Mouse (Mus musculus) cerebellum, adult 8-10 months (tissue): ENCODE data around the gene Arl4d.
"Not testable (repeated sequence)": the region's sequence is repeated elsewhere in the genome, so short reads cannot be mapped to it uniquely, and the experiment has no call there.

ENCODE experiments used
- DNase-seq: peaks from one replicate; pipeline ENCODE4 v3.0.0; 2022

Gene Arl4d

GRCm38 (mm10) chr11:101646283-101646794 is 19.0 kb upstream of the Arl4d start:
- not testable (repeated sequence) for DNase-seq

- DNase-seq: not testable (repeated sequence)
These were observed 18.2 kb upstream of the Arl4d start for GRCm38 (mm10) chr11:101647093-101647492.

- DNase-seq: no peak
These were observed 9.0 kb upstream of the Arl4d start for GRCm38 (mm10) chr11:101656356-101656755.

GRCm38 (mm10) chr11:101657528-101657885 is 7.8 kb upstream of the Arl4d start:
- DNase-seq: peak; percentile 38

GRCm38 (mm10) chr11:101657886-101658750 is 7.2 kb upstream of the Arl4d start:
- peak; percentile 87 for DNase-seq

GRCm38 (mm10) chr11:101658751-101659558 is 6.4 kb upstream of the Arl4d start:
- DNase-seq: peak; percentile 60

- no peak for DNase-seq
These were observed 4.2 kb upstream of the Arl4d start for GRCm38 (mm10) chr11:101661191-101661590.

GRCm38 (mm10) chr11:101661786-101662185 is 3.6 kb upstream of the Arl4d start:
- DNase-seq: no peak

GRCm38 (mm10) chr11:101663229-101664027 is 1.9 kb upstream of the Arl4d start:
- no peak for DNase-seq

DNA sequence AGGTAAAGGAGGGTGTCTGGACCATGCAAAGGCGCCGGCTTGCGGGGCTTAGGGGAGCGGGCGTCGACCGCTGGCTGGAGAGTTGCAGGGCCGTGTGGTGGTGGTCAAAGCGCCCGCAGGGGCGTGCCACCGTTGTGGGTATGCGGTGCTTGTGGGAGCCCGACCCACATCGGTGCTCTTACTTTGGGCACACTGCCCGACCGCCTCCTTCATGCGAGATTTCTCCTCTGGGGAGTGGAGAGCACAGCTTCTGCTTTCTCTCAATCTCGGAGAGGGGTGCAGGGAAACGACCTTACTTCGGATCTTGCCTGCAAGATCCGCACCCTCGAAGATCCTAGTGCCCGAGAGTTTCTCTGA is 273 bp downstream of the Arl4d start:
- DNase-seq: no peak

DNA sequence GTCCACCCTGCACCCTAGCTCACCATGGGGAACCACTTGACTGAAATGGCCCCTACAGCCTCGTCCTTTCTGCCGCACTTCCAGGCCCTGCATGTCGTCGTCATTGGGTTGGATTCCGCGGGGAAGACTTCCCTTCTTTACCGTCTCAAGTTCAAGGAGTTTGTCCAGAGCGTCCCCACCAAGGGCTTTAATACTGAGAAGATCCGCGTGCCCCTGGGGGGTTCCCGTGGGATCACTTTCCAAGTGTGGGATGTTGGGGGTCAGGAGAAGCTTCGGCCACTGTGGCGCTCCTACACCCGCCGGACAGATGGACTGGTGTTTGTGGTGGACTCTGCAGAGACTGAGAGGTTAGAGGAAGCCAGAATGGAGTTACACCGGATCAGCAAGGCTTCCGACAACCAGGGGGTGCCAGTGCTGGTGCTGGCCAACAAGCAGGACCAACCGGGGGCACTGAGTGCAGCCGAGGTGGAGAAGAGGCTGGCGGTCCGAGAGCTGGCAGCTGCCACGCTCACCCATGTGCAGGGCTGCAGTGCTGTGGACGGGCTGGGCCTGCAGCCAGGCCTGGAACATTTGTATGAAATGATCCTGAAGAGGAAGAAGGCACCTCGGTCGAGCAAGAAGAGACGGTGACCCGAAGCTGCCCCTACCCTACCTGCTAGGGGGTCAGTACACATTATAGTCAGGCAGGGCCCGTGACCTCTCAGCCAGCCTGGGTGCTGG is 1.4 kb downstream of the Arl4d start:
- no peak for DNase-seq

GRCm38 (mm10) chr11:101667871-101668532 is 2.7 kb downstream of the Arl4d start:
- DNase-seq: no peak

DNA sequence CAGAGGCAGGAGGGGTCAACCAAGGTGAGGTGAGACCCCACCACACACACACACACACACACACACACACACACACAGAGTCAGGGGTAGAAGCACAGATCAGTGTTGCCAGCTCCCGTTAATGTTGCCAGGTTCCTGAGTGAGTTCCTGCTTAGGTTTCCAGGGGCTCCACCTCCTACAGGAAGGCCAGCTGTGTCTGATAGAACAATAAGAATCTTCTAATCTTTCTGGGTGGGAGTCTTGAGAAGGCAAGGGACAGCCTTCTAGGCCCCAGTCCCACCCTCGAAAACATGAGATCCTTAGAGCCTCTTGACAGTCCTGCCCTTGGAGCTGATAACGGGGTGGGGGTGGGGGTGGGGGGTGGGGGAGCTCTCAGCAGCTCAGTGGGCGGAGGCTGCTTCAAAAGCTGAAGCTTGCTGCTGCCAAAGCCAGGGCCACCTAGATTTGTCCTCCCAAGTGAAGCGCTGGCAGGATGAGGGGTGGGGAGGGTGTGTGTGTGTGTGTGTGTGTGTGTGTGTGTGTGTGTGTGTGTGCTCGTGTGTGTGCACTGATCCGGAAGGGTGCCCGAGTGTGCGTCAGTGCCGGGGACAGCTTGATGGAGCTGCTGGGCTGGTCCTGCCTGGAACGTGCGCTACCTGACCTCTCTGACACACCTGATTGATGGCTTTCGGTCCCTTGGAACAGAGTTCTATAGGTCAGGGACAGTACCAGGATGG is 3.4 kb downstream of the Arl4d start:
- DNase-seq: no peak

GRCm38 (mm10) chr11:101670334-101670733 is 5.0 kb downstream of the Arl4d start:
- DNase-seq: no peak

- DNase-seq: no peak
These were observed 5.9 kb downstream of the Arl4d start for GRCm38 (mm10) chr11:101671255-101671654.

DNA sequence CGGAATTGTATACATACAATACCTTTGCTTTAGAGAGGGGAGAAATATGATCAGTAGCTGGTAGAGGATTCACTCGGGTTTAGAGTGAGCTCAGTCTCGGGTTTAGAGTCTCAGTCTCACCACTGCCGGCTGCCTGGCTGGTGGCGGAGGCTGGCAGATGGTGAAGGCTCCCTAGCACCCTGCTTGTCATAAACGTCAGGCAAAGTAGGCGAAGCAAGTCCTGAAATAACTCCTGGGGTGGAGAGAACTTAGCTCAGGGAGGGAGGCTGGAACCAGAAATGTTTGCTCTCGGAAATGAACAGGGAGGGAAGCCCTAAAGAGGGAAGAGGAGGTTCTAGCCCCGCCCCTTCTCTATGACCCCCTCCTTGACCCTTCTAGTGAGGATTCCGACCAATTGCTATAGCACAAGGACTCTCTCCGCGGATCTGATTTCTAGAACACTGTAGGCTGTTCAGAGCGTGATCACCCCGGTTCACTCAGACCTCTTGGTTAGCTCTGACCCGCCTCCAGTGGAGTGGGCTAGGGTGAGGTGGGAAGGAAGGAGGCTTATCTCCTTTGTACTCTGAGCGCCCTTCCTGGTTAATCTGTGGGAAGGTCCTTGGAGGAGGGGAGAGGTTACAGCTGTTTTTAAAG is 7.8 kb downstream of the Arl4d start:
- no peak for DNase-seq

DNA sequence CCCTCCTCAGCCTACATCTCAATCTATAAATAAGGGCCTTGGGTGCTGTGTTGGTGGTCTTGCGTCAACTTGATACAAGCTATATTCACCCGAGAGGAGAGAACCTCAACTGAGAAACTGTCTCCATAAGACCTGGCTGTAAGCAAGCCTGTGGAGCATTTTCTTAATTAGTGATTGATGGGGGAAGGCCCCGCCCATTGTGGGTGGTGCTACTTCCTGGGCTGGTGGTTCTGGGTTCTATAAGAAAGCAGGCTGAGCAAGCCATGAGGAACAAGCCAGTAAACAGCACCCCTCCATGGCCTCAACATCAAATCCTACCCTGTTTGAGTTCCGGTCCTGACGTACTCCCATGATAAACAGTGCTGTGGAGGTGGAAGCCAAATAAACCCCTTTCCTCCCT is 8.8 kb downstream of the Arl4d start:
- DNase-seq: no peak

GRCm38 (mm10) chr11:101675349-101675748 is 10.0 kb downstream of the Arl4d start:
- DNase-seq: no peak

DNA sequence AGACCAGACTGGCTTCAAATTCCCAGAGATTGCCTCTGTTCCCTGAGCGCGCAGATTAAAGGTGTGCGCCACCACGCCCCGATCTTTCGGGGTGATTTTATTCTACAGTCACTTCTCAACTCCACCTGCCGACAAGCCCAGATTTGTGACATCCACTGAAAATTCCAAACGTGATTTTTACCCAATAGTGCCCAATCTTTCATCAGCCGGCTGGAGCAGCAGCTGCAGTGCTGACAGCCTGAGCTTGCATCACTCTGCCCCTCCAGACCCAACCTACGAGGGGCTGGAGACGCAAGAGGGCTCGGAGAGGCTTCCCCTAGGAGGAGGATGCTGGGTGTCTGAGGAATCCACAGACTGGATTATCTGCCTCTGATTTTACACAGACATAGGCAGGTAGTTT is 12.3 kb downstream of the Arl4d start:
- DNase-seq: no peak

DNA sequence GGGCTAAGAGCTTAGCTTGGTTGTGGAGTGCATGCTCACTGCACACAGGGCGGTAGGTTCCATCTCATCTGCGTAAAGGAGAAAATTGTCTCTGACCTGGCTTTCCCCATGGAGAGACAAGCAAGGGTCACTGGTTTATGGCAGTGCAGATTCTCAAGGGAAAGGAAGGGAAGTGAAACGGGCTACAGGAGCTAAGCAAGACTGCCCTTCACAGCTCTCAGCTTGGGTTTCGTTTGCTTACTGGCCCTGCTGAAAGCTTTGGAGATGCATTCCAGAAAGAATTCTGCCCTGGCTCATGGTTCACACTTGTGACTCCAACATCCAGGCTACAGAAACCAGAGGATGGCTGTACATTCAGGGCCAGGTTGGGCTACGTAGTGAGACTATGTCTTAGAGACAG is 13.4 kb downstream of the Arl4d start:
- DNase-seq: no peak

GRCm38 (mm10) chr11:101679907-101680306 is 14.6 kb downstream of the Arl4d start:
- no peak for DNase-seq
